In genomic region chr11:84344522-84345236, GRCm38 (mm10) we compare ENCODE assay signal across 18 mouse cellular contexts.
A peak's percentile ranks its signal among the peaks of the same experiment; 100 is the strongest.
DNase-seq lines count a peak whose midpoint lies in the region; ATAC-seq and TF ChIP-seq lines count a peak whose summit lies in the region.
"Had no signal": no experiment of that assay in that cellular context is flagged by ENCODE, and none has a peak within 500 bp of the region (broad histone marks: within the 10 kb centered on the region; RNA-seq: fewer than 3 reads in every experiment).

No protein-coding gene starts in this region.

- H3K4me2 ChIP-seq in forebrain, embryonic 16.5 days (ENCODE audit: low read length) = no peak overlapping the region
- H3K4me2 ChIP-seq in forebrain, embryonic 13.5 days = no peak overlapping the region
- H3K4me2 ChIP-seq in heart, embryonic 16.5 days (ENCODE audit: low read depth, low read length) = peak overlapping the region; percentile 32
- no peak overlapping the region for H3K4me2 ChIP-seq in midbrain, postnatal 0 days (ENCODE audit: low read depth, low read length, poor library complexity, severe bottlenecking)
- no peak overlapping the region for H3K4me2 ChIP-seq in midbrain, embryonic 11.5 days
- H3K4me2 ChIP-seq: liver, embryonic 11.5 days had no signal

- peaks cover 16% of the 10 kb centered on the region for H3K4me1 ChIP-seq in forebrain, embryonic 16.5 days (replicated peaks; ENCODE audit: control insufficient read depth, insufficient read depth, low read length)
- H3K4me1 ChIP-seq in forebrain, embryonic 13.5 days = peaks cover 22% of the 10 kb centered on the region
- H3K4me1 ChIP-seq in heart, embryonic 16.5 days (ENCODE audit: control insufficient read depth, insufficient read depth, low read length) = peaks cover 15% of the 10 kb centered on the region
- no peaks in the 10 kb centered on the region for H3K4me1 ChIP-seq in heart, adult 2 months (ENCODE audit: control insufficient read depth, insufficient read depth, low read length)
- H3K4me1 ChIP-seq in midbrain, postnatal 0 days (ENCODE audit: insufficient read depth, low read length) = peaks cover 9% of the 10 kb centered on the region; the same call in 1 of the 2 replicates
- H3K4me1 ChIP-seq in midbrain, embryonic 11.5 days (ENCODE audit: control insufficient read depth, insufficient read depth, low read length) = peaks cover 10% of the 10 kb centered on the region

- peak overlapping the region; percentile 23; the same call in 1 of the 2 replicates for H3K27ac ChIP-seq in forebrain, embryonic 16.5 days (ENCODE audit: low read length)
- H3K27ac ChIP-seq in forebrain, embryonic 13.5 days = no peak overlapping the region
- peak overlapping the region; percentile 76 for H3K27ac ChIP-seq in heart, embryonic 16.5 days (ENCODE audit: low read length)
- H3K27ac ChIP-seq in heart, adult 2 months = no peak overlapping the region
- H3K27ac ChIP-seq in midbrain, postnatal 0 days (ENCODE audit: low read depth, low read length) = 0 out of 2 replicates have a peak overlapping the region, but pooled peaks have one; percentile 4
- H3K27ac ChIP-seq in midbrain, embryonic 11.5 days (ENCODE audit: low read depth, low read length) = no peak overlapping the region
- H3K27ac ChIP-seq: layer of hippocampus, adult 2 months had no signal

- DNase-seq in heart, adult 2 months = no peak
- peak; percentile 16 for DNase-seq in midbrain, postnatal 0 days (ENCODE audit: low spot score)
- DNase-seq in midbrain, embryonic 11.5 days (ENCODE audit: low spot score, missing footprints) = no peak
- no peak for DNase-seq in thymus, adult 18-20 months
- DNase-seq: cerebellum, adult 11 months; cerebellum, postnatal 25 days; gastrocnemius, postnatal 36 days; kidney, adult 18-20 months; kidney, postnatal 10 days; lung, adult 2 months; lung, postnatal 36 days; thymus, adult 2 months had no signal

- no peak overlapping the region for H3K4me3 ChIP-seq in forebrain, embryonic 16.5 days (replicated peaks; ENCODE audit: low read length)
- H3K4me3 ChIP-seq in forebrain, embryonic 13.5 days = no peak overlapping the region
- no peak overlapping the region for H3K4me3 ChIP-seq in heart, embryonic 16.5 days (ENCODE audit: low read length)
- H3K4me3 ChIP-seq in heart, adult 2 months = no peak overlapping the region
- H3K4me3 ChIP-seq in midbrain, postnatal 0 days (ENCODE audit: low read depth, low read length) = no peak overlapping the region
- H3K4me3 ChIP-seq in midbrain, embryonic 11.5 days (ENCODE audit: low read depth, low read length) = no peak overlapping the region
- H3K4me3 ChIP-seq: erythroblast, embryonic 14.5 days; layer of hippocampus, adult 2 months had no signal

- H3K9me3 ChIP-seq in forebrain, embryonic 16.5 days (ENCODE audit: control insufficient read depth, low read length) = no peaks in the 10 kb centered on the region
- H3K9me3 ChIP-seq in forebrain, embryonic 13.5 days (replicated peaks) = no peaks in the 10 kb centered on the region
- no peaks in the 10 kb centered on the region for H3K9me3 ChIP-seq in heart, embryonic 16.5 days (replicated peaks; ENCODE audit: control insufficient read depth, low read length)
- no peaks in the 10 kb centered on the region for H3K9me3 ChIP-seq in midbrain, postnatal 0 days (ENCODE audit: low read length)
- no peaks in the 10 kb centered on the region for H3K9me3 ChIP-seq in midbrain, embryonic 11.5 days (ENCODE audit: control insufficient read depth, low read length)

- 77% methylated on average over 6 of the region's 6 CpGs for WGBS in forebrain, embryonic 16.5 days
- 84% methylated on average over 6 of the region's 6 CpGs for WGBS in forebrain, embryonic 13.5 days
- WGBS in heart, embryonic 16.5 days = 39% methylated on average over 6 of the region's 6 CpGs
- 37% methylated on average over 6 of the region's 6 CpGs for WGBS in heart, adult 2 months
- 63% methylated on average over 6 of the region's 6 CpGs for WGBS in midbrain, postnatal 0 days
- 86% methylated on average over 6 of the region's 6 CpGs for WGBS in midbrain, embryonic 11.5 days

- no peak for TF ChIP-seq CTCF in heart, adult 2 months (IDR thresholded peaks at IDR 0.05)
- no peak for TF ChIP-seq CTCF in midbrain, postnatal 0 days (IDR thresholded peaks at IDR 0.05)

- TF ChIP-seq POLR2A in heart, adult 2 months (IDR thresholded peaks at IDR 0.05; ENCODE audit: insufficient read depth, low read depth, low read length) = no peak

- no peaks in the 10 kb centered on the region for H3K27me3 ChIP-seq in forebrain, embryonic 16.5 days (replicated peaks; ENCODE audit: control insufficient read depth, insufficient read depth, low read length)
- H3K27me3 ChIP-seq in forebrain, embryonic 13.5 days = no peaks in the 10 kb centered on the region
- no peaks in the 10 kb centered on the region for H3K27me3 ChIP-seq in heart, embryonic 16.5 days (ENCODE audit: control insufficient read depth, insufficient read depth, low read length)
- no peaks in the 10 kb centered on the region for H3K27me3 ChIP-seq in heart, adult 2 months (ENCODE audit: control insufficient read depth, insufficient read depth, low read length)
- H3K27me3 ChIP-seq in midbrain, postnatal 0 days (ENCODE audit: insufficient read depth, low read length) = no peaks in the 10 kb centered on the region
- no peaks in the 10 kb centered on the region for H3K27me3 ChIP-seq in midbrain, embryonic 11.5 days (ENCODE audit: control insufficient read depth, insufficient read depth, low read length)

- no peaks in the 10 kb centered on the region for H3K79me2 ChIP-seq in heart, adult 2 months (replicated peaks; ENCODE audit: control insufficient read depth, insufficient read depth, low read length)

- no peaks in the 10 kb centered on the region for H3K36me3 ChIP-seq in forebrain, embryonic 16.5 days (ENCODE audit: control insufficient read depth, insufficient read depth)
- H3K36me3 ChIP-seq in forebrain, embryonic 13.5 days (ENCODE audit: poor library complexity, severe bottlenecking) = no peaks in the 10 kb centered on the region
- no peaks in the 10 kb centered on the region for H3K36me3 ChIP-seq in heart, embryonic 16.5 days (ENCODE audit: control insufficient read depth, insufficient read depth)
- H3K36me3 ChIP-seq in heart, adult 2 months (ENCODE audit: control insufficient read depth, insufficient read depth, low read length) = no peaks in the 10 kb centered on the region
- H3K36me3 ChIP-seq in midbrain, postnatal 0 days (ENCODE audit: insufficient read depth, low read length) = no peaks in the 10 kb centered on the region; the same call in 1 of the 2 replicates
- H3K36me3 ChIP-seq in midbrain, embryonic 11.5 days (ENCODE audit: control insufficient read depth, insufficient read depth, low read length) = no peaks in the 10 kb centered on the region

- no peak for ATAC-seq in forebrain, embryonic 16.5 days
- no peak for ATAC-seq in forebrain, embryonic 13.5 days
- ATAC-seq in heart, embryonic 16.5 days (replicated peaks; ENCODE audit: extremely low read depth, insufficient read depth, low FRiP score) = peak; percentile 75
- no peak for ATAC-seq in midbrain, postnatal 0 days (ENCODE audit: low FRiP score)
- no peak for ATAC-seq in midbrain, embryonic 11.5 days (ENCODE audit: low FRiP score)

- no peak for TF ChIP-seq EP300 in heart, adult 2 months (IDR thresholded peaks at IDR 0.05; ENCODE audit: insufficient read depth, low read depth, low read length)

- no peak overlapping the region for H3K9ac ChIP-seq in forebrain, embryonic 16.5 days (replicated peaks; ENCODE audit: low read depth, low read length)
- no peak overlapping the region for H3K9ac ChIP-seq in forebrain, embryonic 13.5 days
- H3K9ac ChIP-seq in heart, embryonic 16.5 days (ENCODE audit: low read length) = 0 out of 2 replicates have a peak overlapping the region, but pooled peaks have one; percentile 25
- H3K9ac ChIP-seq in heart, adult 2 months (ENCODE audit: low read depth, low read length) = no peak overlapping the region
- H3K9ac ChIP-seq in midbrain, postnatal 0 days (replicated peaks; ENCODE audit: low read length, poor library complexity, severe bottlenecking) = no peak overlapping the region
- H3K9ac ChIP-seq in midbrain, embryonic 11.5 days (ENCODE audit: low read length) = no peak overlapping the region

- intact Hi-C loops in heart, adult 2 months (cut with DNase I) = no loop called here

Comparison
In these comparisons a context has a peak if more than half of its experiments do, and no peak if none do; other contexts are left out.
1. H3K27ac ChIP-seq: peak in forebrain, embryonic 16.5 days (single experiment), heart, embryonic 16.5 days (single experiment) and midbrain, postnatal 0 days (single experiment); none in forebrain, embryonic 13.5 days (single experiment), heart, adult 2 months (single experiment) and midbrain, embryonic 11.5 days (single experiment).